Mouse (Mus musculus) intestine, postnatal 0 days (tissue): ENCODE data around the gene Gm28778. TPM values are rescaled to one million over a fixed set of nuclear protein-coding genes. Genes with fewer than 3 reads are reported as not detected.
"Not testable (repeated sequence)": the region's sequence is repeated elsewhere in the genome, so short reads cannot be mapped to it uniquely, and the experiment has no call there.

Experiments
- ATAC-seq: fragments of 200-750 bp; cut with Nextera tagmentation; 2 replicates; pipeline ENCODE4 v1.8.0; 2017; ENCODE audit warnings: mild to moderate bottlenecking, moderate TSS enrichment, moderate library complexity
- H3K27ac ChIP-seq: fragments of 300-500 bp; sonication (generic); 2 replicates; pipeline ENCODE4 v1.5.1; 2014; ENCODE audit warnings: mild to moderate bottlenecking, low read depth, low read length, moderate library complexity
- H3K27me3 ChIP-seq: fragments of 300-500 bp; sonication (generic); replicated peaks from 2 replicates; pipeline ENCODE4 v1.6.1; 2014; ENCODE audit warnings: low read length, mixed read lengths; ENCODE audit not compliant: control insufficient read depth, insufficient read depth
- H3K36me3 ChIP-seq: fragments of 300-500 bp; sonication (generic); 2 replicates; pipeline ENCODE4 v1.6.1; 2014; ENCODE audit warnings: mild to moderate bottlenecking, moderate library complexity; ENCODE audit not compliant: control insufficient read depth, insufficient read depth
- H3K4me1 ChIP-seq: fragments of 300-500 bp; sonication (generic); replicated peaks from 2 replicates; pipeline ENCODE4 v1.6.1; 2014; ENCODE audit warnings: antibody characterized with exemption, low read length, mixed read lengths; ENCODE audit not compliant: control insufficient read depth, insufficient read depth
- H3K4me2 ChIP-seq: fragments of 300-500 bp; sonication (generic); replicated peaks from 2 replicates; pipeline ENCODE4 v1.6.1; 2014; ENCODE audit warnings: low read depth, mild to moderate bottlenecking, moderate library complexity
- H3K4me3 ChIP-seq: fragments of 300-500 bp; sonication (generic); 2 replicates; pipeline ENCODE4 v1.5.1; 2014; ENCODE audit warnings: low read depth, low read length
- H3K9ac ChIP-seq: fragments of 300-500 bp; sonication (generic); 2 replicates; pipeline ENCODE4 v1.6.1; 2014; ENCODE audit warnings: mild to moderate bottlenecking, low read depth, low read length
- H3K9me3 ChIP-seq: fragments of 300-500 bp; sonication (generic); 2 replicates; pipeline ENCODE4 v1.6.1; 2016; ENCODE audit warnings: mixed run types; ENCODE audit not compliant: control insufficient read depth
- CTCF ChIP-seq: sonication (generic); IDR thresholded peaks from 2 replicates; pipeline ENCODE4 v1.5.1; 2016; ENCODE audit warnings: low read depth, mild to moderate bottlenecking, control low read depth, antibody characterized with exemption, moderate library complexity
- WGBS: fragments of 180-500 bp; shearing (Covaris S2); extraction: QIAGEN DNeasy Blood & Tissue Kit; methylation state at CpG from one replicate; pipeline ENCODE4 v1.1.7; 2014; 5-methylcytosine and 5-hydroxymethylcytosine counted together
- polyA plus RNA-seq: library from polyadenylated mRNA; unstranded; fragments of >200 nt; fragmentation: Nextera tagmentation; extraction: Ambion mirVana; gene quantifications from 2 replicates; pipeline ENCODE4 v1.2.1, GENCODE M21; 2015

Gm28778 gene
- not detected in 2 replicates for polyA plus RNA-seq

DNA sequence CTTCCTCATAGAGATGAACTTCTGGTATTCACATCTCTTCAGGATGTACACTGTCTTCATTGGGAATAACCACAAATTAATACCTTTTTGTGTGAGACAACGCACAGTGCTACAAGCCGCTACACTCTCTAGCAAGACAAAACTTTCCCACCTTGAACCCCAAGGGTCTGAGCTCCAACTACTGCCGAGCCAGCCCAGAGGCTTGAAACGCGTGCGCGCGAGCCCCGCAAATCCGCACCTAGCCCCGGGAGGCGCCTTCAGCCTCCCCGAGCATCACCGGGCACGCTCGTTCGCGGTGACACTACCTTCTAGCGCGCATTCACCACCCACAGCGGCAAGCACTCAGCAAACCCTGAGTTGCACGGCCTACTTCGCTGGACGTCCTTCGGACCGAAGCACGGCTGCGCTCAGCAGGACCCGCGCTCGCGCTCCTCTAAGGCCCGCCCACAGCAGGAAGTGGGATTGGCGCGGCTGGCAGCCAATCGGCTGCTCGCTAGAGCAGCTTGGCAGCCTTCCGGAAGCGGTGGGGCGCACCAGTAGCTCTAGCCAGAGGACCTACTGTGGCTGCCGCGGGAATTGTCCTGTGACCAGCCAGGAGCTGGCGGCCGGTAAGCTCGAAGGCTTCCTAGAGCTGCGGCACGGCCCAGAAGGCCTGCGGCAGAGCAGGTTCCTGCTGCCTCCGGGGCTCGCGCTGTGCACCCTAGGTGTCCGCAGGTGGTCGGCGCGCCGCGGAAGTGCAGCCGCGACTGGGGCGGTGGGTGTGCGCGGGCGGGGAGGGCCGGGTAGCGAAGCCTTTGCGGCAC is at the start of gene Gm28778, which contains the start of the genes Pms1 and Ormdl1:
Gm28778 (plus strand) TSS at position 531 of the 803 bp plus-strand sequence.
Pms1 (minus strand) TSS at position 438 of the 803 bp plus-strand sequence.
Ormdl1 (plus strand) TSS at position 515 of the 803 bp plus-strand sequence.
- H3K27ac ChIP-seq = peak within 1 kb of the TSS; percentile 91
- H3K4me3 ChIP-seq = peak within 1 kb of the TSS; percentile 73
- peak within 1 kb of the TSS; percentile 78 for H3K9ac ChIP-seq
- H3K4me2 ChIP-seq = peak within 1 kb of the TSS; percentile 79
- H3K27me3 ChIP-seq = no peaks in the 10 kb centered on the region
- 0 out of 2 replicates have a peak, but pooled peaks cover 4% of the 10 kb centered on the region for H3K36me3 ChIP-seq
- WGBS = under 1% methylated on average over 66 of the region's 66 CpGs
- 0 out of 2 replicates have a peak, but pooled peaks cover 2% of the 10 kb centered on the region for H3K4me1 ChIP-seq
- no peaks in the 10 kb centered on the region for H3K9me3 ChIP-seq
- ATAC-seq = peak; percentile 100
- peak; percentile 37 for TF ChIP-seq CTCF

GRCm38 (mm10) chr1:53264958-53265612 is 31.8 kb upstream of the Gm28778 start:
- H3K27me3 ChIP-seq, ATAC-seq, H3K4me1 ChIP-seq, H3K4me2 ChIP-seq, H3K36me3 ChIP-seq, H3K9ac ChIP-seq, H3K27ac ChIP-seq, H3K4me3 ChIP-seq, H3K9me3 ChIP-seq: not testable (repeated sequence)

DNA sequence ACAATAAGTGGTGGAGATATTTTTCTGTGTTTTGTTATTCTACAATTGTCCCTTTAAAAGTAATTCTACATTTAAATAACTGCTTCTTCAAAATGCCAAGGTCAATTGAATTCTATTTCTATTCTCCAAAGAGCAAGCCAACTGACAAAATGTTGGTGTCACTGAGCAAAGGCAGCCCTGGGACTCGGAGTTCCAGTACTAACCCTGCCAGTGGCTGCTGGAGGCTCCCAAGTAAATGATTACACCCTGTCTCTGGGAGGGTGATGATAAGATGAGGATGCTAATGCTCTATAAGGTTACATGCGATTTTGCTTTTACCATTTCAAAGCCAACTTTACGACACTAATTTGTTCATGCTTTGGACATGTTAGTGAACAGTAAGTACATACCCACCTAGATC is 27.0 kb upstream of the Gm28778 start:
- no peak overlapping the region for H3K27ac ChIP-seq
- H3K4me2 ChIP-seq = no peak overlapping the region
- H3K9me3 ChIP-seq = no peaks in the 10 kb centered on the region
- no peak for TF ChIP-seq CTCF
- no peak overlapping the region for H3K9ac ChIP-seq
- H3K27me3 ChIP-seq = no peaks in the 10 kb centered on the region
- H3K36me3 ChIP-seq = peaks cover 5% of the 10 kb centered on the region
- WGBS = 60% methylated on average over 3 of the region's 3 CpGs
- no peak for ATAC-seq
- no peak overlapping the region for H3K4me3 ChIP-seq
- no peaks in the 10 kb centered on the region for H3K4me1 ChIP-seq

DNA sequence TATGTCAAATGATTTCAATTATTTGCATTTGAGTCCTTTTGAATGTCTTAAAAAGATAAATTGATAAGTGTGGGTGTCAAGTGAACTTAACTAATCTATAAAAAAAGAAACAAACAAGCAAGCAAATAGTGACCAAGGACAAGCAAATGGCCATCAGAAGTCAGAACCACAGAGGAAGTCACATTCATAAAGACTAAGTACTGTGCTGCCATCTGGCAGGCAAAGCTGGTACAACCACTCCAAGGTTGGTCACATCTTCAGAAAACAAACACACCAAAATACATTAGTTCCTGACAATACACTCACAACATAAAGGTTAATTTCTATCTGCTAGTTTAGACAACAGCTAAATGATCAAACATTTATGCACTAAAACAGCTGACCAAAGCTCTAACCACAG is 24.3 kb upstream of the Gm28778 start:
- no peaks in the 10 kb centered on the region for H3K27me3 ChIP-seq
- TF ChIP-seq CTCF = peak; percentile 78
- no peak overlapping the region for H3K9ac ChIP-seq
- H3K4me2 ChIP-seq = no peak overlapping the region
- H3K9me3 ChIP-seq = no peaks in the 10 kb centered on the region
- H3K36me3 ChIP-seq = no peaks in the 10 kb centered on the region
- no peaks in the 10 kb centered on the region for H3K4me1 ChIP-seq
- H3K27ac ChIP-seq = no peak overlapping the region
- ATAC-seq = no peak
- H3K4me3 ChIP-seq = no peak overlapping the region

GRCm38 (mm10) chr1:53291197-53291596 is 5.7 kb upstream of the Gm28778 start:
- no peak overlapping the region for H3K27ac ChIP-seq
- ATAC-seq = peak; percentile 54; the same call in 1 of the 2 replicates
- no peaks in the 10 kb centered on the region for H3K27me3 ChIP-seq
- WGBS = 38% methylated on average over 3 of the region's 3 CpGs
- TF ChIP-seq CTCF = no peak
- H3K4me1 ChIP-seq = 0 out of 2 replicates have a peak, but pooled peaks cover 2% of the 10 kb centered on the region
- H3K9me3 ChIP-seq = no peaks in the 10 kb centered on the region
- no peak overlapping the region; the same call in 1 of the 2 replicates for H3K4me2 ChIP-seq
- no peaks in the 10 kb centered on the region for H3K36me3 ChIP-seq
- H3K9ac ChIP-seq = no peak overlapping the region
- H3K4me3 ChIP-seq = no peak overlapping the region

GRCm38 (mm10) chr1:53300506-53300905 is 3.6 kb downstream of the Gm28778 start:
- WGBS = 66% methylated on average over 4 of the region's 4 CpGs
- no peaks in the 10 kb centered on the region for H3K27me3 ChIP-seq
- H3K4me1 ChIP-seq = no peaks in the 10 kb centered on the region
- H3K4me3 ChIP-seq = no peak overlapping the region
- H3K36me3 ChIP-seq = 0 out of 2 replicates have a peak, but pooled peaks cover 4% of the 10 kb centered on the region
- no peak overlapping the region for H3K9ac ChIP-seq
- no peak for TF ChIP-seq CTCF
- ATAC-seq = no peak
- no peak overlapping the region for H3K27ac ChIP-seq
- no peaks in the 10 kb centered on the region for H3K9me3 ChIP-seq
- H3K4me2 ChIP-seq = no peak overlapping the region
